ENCODE assay signal across 11 mouse cellular contexts in the genomic region with DNA sequence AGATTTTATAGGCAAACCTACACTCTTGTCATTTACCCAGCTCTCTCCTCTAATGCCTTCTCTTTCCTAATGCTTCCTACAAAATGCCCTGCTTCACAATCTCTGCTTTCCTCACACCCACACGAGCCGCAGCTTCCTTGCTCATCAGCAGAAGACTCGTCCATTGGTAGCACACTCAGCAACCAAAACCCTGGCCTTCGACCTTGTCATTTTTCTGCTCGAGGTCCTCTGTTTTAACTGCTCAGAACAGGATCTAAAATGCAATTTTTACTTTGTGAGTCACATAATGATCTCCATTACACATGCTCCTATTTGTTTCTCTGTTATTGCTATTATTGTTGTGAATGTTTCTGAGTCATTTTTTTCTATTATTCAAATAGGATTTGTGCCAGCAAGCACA.
"Had no signal": no experiment of that assay in that cellular context is flagged by ENCODE, and none has a peak within 500 bp of the region (broad histone marks: within the 10 kb centered on the region; RNA-seq: fewer than 3 reads in every experiment).

No protein-coding gene starts in this region.

- DNase-seq: kidney, postnatal 10 days; kidney, postnatal 36 days; layer of hippocampus, adult 9-11 months; liver; lung, adult 18-20 months; lung, postnatal 10 days; lung, postnatal 36 days; retina, postnatal 1 day; right cerebral cortex, postnatal 25 days; spleen, adult 18-20 months; thymus, postnatal 25 days had no signal
